Mouse (Mus musculus) lung, postnatal 0 days (tissue): Measurements from ENCODE around the gene Psmd2. TPM values are rescaled to one million over a fixed set of nuclear protein-coding genes. Genes with fewer than 3 reads are reported as not detected.

ENCODE experiments used
- ATAC-seq: fragments of 200-750 bp; cut with Nextera tagmentation; 2 replicates; pipeline ENCODE4 v1.8.0; 2017; ENCODE audit warnings: moderate library complexity
- DNase-seq: peaks from one replicate; pipeline ENCODE4 v3.0.0-alpha.2; 2016; ENCODE audit warnings: low spot score
- H3K27ac ChIP-seq: fragments of 300-500 bp; sonication (generic); 2 replicates; pipeline ENCODE4 v1.5.1; 2014; ENCODE audit warnings: antibody characterized with exemption, mild to moderate bottlenecking, low read length, mixed read lengths
- H3K27me3 ChIP-seq: fragments of 300-500 bp; sonication (generic); replicated peaks from 2 replicates; pipeline ENCODE4 v1.6.1; 2014; ENCODE audit warnings: low read length, mixed read lengths; ENCODE audit not compliant: insufficient read depth
- H3K36me3 ChIP-seq: fragments of 300-500 bp; sonication (generic); 2 replicates; pipeline ENCODE4 v1.6.1; 2014; ENCODE audit warnings: low read length, mixed read lengths; ENCODE audit not compliant: insufficient read depth
- H3K4me1 ChIP-seq: fragments of 300-500 bp; sonication (generic); 2 replicates; pipeline ENCODE4 v1.6.1; 2014; ENCODE audit warnings: antibody characterized with exemption, low read depth, low read length, mixed read lengths; ENCODE audit not compliant: insufficient read depth
- H3K4me2 ChIP-seq: fragments of 300-500 bp; sonication (generic); replicated peaks from 2 replicates; pipeline ENCODE4 v1.6.1; 2014; ENCODE audit warnings: low read depth, mild to moderate bottlenecking, low read length, moderate library complexity, mixed read lengths
- H3K4me3 ChIP-seq: fragments of 300-500 bp; sonication (generic); 2 replicates; pipeline ENCODE4 v1.5.1; 2014; ENCODE audit warnings: low read depth, low read length
- H3K9ac ChIP-seq: fragments of 300-500 bp; sonication (generic); replicated peaks from 2 replicates; pipeline ENCODE4 v1.6.1; 2014; ENCODE audit warnings: low read depth, mild to moderate bottlenecking
- H3K9me3 ChIP-seq: fragments of 300-500 bp; sonication (generic); 2 replicates; pipeline ENCODE4 v1.6.1; 2016; ENCODE audit warnings: low read length, mixed read lengths
- CTCF ChIP-seq: IDR thresholded peaks from 2 replicates; pipeline ENCODE4 v1.5.1; 2016; ENCODE audit warnings: antibody characterized with exemption, mild to moderate bottlenecking
- EP300 ChIP-seq: IDR thresholded peaks from 2 replicates; pipeline ENCODE4 v1.6.1; 2016; ENCODE audit warnings: antibody characterized with exemption, mild to moderate bottlenecking, control low read depth
- WGBS: fragments of 180-500 bp; shearing (Covaris S2); extraction: QIAGEN DNeasy Blood & Tissue Kit; methylation state at CpG from one replicate; pipeline ENCODE4 v1.1.7; 2014; 5-methylcytosine and 5-hydroxymethylcytosine counted together
- polyA plus RNA-seq: library from polyadenylated mRNA; unstranded; fragments of >200 nt; fragmentation: Nextera tagmentation; extraction: Ambion mirVana; gene quantifications from 2 replicates; pipeline ENCODE4 v1.2.1, GENCODE M21; 2015

The Psmd2 gene
- polyA plus RNA-seq, 1 experiment from 2014 or later = 146 TPM

- H3K36me3 ChIP-seq = peaks cover 38% of the 10 kb centered on the region
- DNase-seq = no peak
- H3K27me3 ChIP-seq = no peaks in the 10 kb centered on the region
- no peak for ATAC-seq
- H3K9me3 ChIP-seq = no peaks in the 10 kb centered on the region
- no peak overlapping the region for H3K4me2 ChIP-seq
- no peak overlapping the region for H3K4me3 ChIP-seq
- no peak overlapping the region for H3K9ac ChIP-seq
- H3K4me1 ChIP-seq = peaks cover 7% of the 10 kb centered on the region; the same call in 1 of the 2 replicates
- H3K27ac ChIP-seq = no peak overlapping the region
- TF ChIP-seq EP300 (no peak), CTCF (no peak)
- WGBS = 81% methylated on average over 3 of the region's 3 CpGs
Measured at GRCm38 (mm10) chr16:20690774-20691173, 39.3 kb downstream of the Psmd2 start.

- Histone ChIP-seq H3K36me3 (peaks cover 32% of the 10 kb centered on the region; the same call in 1 of the 2 replicates), H3K9ac (no peak overlapping the region), H3K27ac (no peak overlapping the region), H3K4me3 (no peak overlapping the region), H3K4me2 (no peak overlapping the region), H3K27me3 (no peaks in the 10 kb centered on the region), H3K4me1 (peaks cover 12% of the 10 kb centered on the region; the same call in 1 of the 2 replicates), H3K9me3 (no peaks in the 10 kb centered on the region)
- DNase-seq (no peak), ATAC-seq (no peak)
- no peak for TF ChIP-seq CTCF
- no peak for TF ChIP-seq EP300
- 43% methylated on average over 1 of the region's 1 CpGs for WGBS
Measured at GRCm38 (mm10) chr16:20691617-20692016, 40.2 kb downstream of the Psmd2 start.

GRCm38 (mm10) chr16:20692241-20692965 is 41.0 kb downstream of the Psmd2 start:
- 52% methylated on average over 16 of the region's 16 CpGs for WGBS
- Histone ChIP-seq H3K27ac (no peak overlapping the region), H3K4me1 (peaks cover 12% of the 10 kb centered on the region; the same call in 1 of the 2 replicates), H3K4me2 (no peak overlapping the region), H3K36me3 (peaks cover 27% of the 10 kb centered on the region; the same call in 1 of the 2 replicates), H3K9me3 (no peaks in the 10 kb centered on the region), H3K9ac (no peak overlapping the region), H3K4me3 (no peak overlapping the region), H3K27me3 (no peaks in the 10 kb centered on the region)
- DNase-seq (no peak), ATAC-seq (no peak)
- no peak for TF ChIP-seq CTCF

- Histone ChIP-seq H3K9me3 (no peaks in the 10 kb centered on the region), H3K27me3 (no peaks in the 10 kb centered on the region), H3K4me2 (peak within 1 kb of the TSS; percentile 95), H3K27ac (peak within 1 kb of the TSS; percentile 54), H3K4me3 (peak within 1 kb of the TSS; percentile 58), H3K9ac (peak within 1 kb of the TSS; percentile 75), H3K36me3 (peaks cover 22% of the 10 kb centered on the region; the same call in 1 of the 2 replicates), H3K4me1 (peaks cover 12% of the 10 kb centered on the region; the same call in 1 of the 2 replicates)
- peak; percentile 94 for ATAC-seq
- WGBS = under 1% methylated on average over 34 of the region's 37 CpGs
- peak; percentile 94 for DNase-seq
- TF ChIP-seq EP300 (no peak), CTCF (no peak)
Measured at GRCm38 (mm10) chr16:20693111-20693701, 41.8 kb downstream of the Psmd2 start, which contains the start of gene Fam131a. Fam131a (plus strand) TSS chr16:20693241.

- H3K4me2 ChIP-seq = no peak overlapping the region
- DNase-seq = peak; percentile 69
- no peak overlapping the region for H3K9ac ChIP-seq
- 0 out of 2 replicates have a peak, but pooled peaks cover 9% of the 10 kb centered on the region for H3K36me3 ChIP-seq
- peaks cover 12% of the 10 kb centered on the region; the same call in 1 of the 2 replicates for H3K4me1 ChIP-seq
- 54% methylated on average over 8 of the region's 8 CpGs for WGBS
- ATAC-seq = peak; percentile 7; the same call in 1 of the 2 replicates
- H3K27ac ChIP-seq = no peak overlapping the region
- TF ChIP-seq CTCF (no peak), EP300 (no peak)
- no peak overlapping the region for H3K4me3 ChIP-seq
- no peaks in the 10 kb centered on the region for H3K27me3 ChIP-seq
- H3K9me3 ChIP-seq = no peaks in the 10 kb centered on the region
Measured at GRCm38 (mm10) chr16:20694781-20695180, 43.3 kb downstream of the Psmd2 start.

GRCm38 (mm10) chr16:20695622-20696323 is 44.3 kb downstream of the Psmd2 start:
- H3K27ac ChIP-seq = no peak overlapping the region

More at GRCm38 (mm10) chr16:20695622-20696323, 44.3 kb downstream of the Psmd2 start:
- Histone ChIP-seq H3K4me1 (peaks cover 12% of the 10 kb centered on the region; the same call in 1 of the 2 replicates), H3K36me3 (0 out of 2 replicates have a peak, but pooled peaks cover 6% of the 10 kb centered on the region), H3K9ac (0 out of 2 replicates have a peak overlapping the region, but pooled peaks have one; percentile 8), H3K9me3 (no peaks in the 10 kb centered on the region), H3K27me3 (no peaks in the 10 kb centered on the region), H3K4me3 (peak overlapping the region; percentile 23), H3K4me2 (peak overlapping the region; percentile 50)
- peak; percentile 57 for ATAC-seq
- WGBS = 6% methylated on average over 45 of the region's 46 CpGs
- no peak for TF ChIP-seq CTCF
- no peak for TF ChIP-seq EP300
- peak; percentile 84 for DNase-seq
